Mouse (Mus musculus): Measurements from ENCODE around the gene Lrrc74a.

- TF ChIP-seq CTCF (IDR thresholded peaks at IDR 0.05; ENCODE audit: borderline replicate concordance, control insufficient read depth, extremely low read depth, insufficient read depth, low read length, poor library complexity) (no peak), POLR2A (IDR thresholded peaks at IDR 0.05; ENCODE audit: control insufficient read depth, extremely low read depth, insufficient read depth, low read length, poor library complexity) (no peak)
Measured at GRCm38 (mm10) chr12:86692471-86693356, 41.5 kb upstream of the Lrrc74a start.
